Mouse (Mus musculus) lung, embryonic 16.5 days (tissue): ENCODE measurements at regions not wholly inside any gene's neighbourhood (a gene's known extent, or its start where the extent isn't known, plus 50 kb on each side); places are given as distances from the start of the nearest gene placed in this dataset.

Source experiments
- ATAC-seq: fragments of 200-750 bp; cut with Nextera tagmentation; 2 replicates; pipeline ENCODE4 v1.8.0; 2017; ENCODE audit warnings: low read depth, mild to moderate bottlenecking, moderate library complexity
- H3K27ac ChIP-seq: fragments of 300-500 bp; sonication (generic); 2 replicates; pipeline ENCODE4 v1.5.1; 2014; ENCODE audit warnings: mild to moderate bottlenecking, control low read depth, low read length
- H3K27me3 ChIP-seq: fragments of 300-500 bp; sonication (generic); 2 replicates; pipeline ENCODE4 v1.6.1; 2014; ENCODE audit warnings: low read depth, low read length, mixed read lengths; ENCODE audit not compliant: control insufficient read depth, insufficient read depth
- H3K36me3 ChIP-seq: fragments of 300-500 bp; sonication (generic); 2 replicates; pipeline ENCODE4 v1.6.1; 2014; ENCODE audit warnings: low read length; ENCODE audit not compliant: control insufficient read depth, insufficient read depth
- H3K4me1 ChIP-seq: fragments of 300-500 bp; sonication (generic); replicated peaks from 2 replicates; pipeline ENCODE4 v1.6.1; 2014; ENCODE audit warnings: low read length, mixed read lengths; ENCODE audit not compliant: control insufficient read depth, insufficient read depth
- H3K4me2 ChIP-seq: fragments of 300-500 bp; sonication (generic); 2 replicates; pipeline ENCODE4 v1.6.1; 2014; ENCODE audit warnings: low read depth, low read length, control low read depth
- H3K4me3 ChIP-seq: fragments of 300-500 bp; sonication (generic); 2 replicates; pipeline ENCODE4 v1.5.1; 2014; ENCODE audit warnings: mild to moderate bottlenecking, low read length, control low read depth
- H3K9ac ChIP-seq: fragments of 300-500 bp; sonication (generic); 2 replicates; pipeline ENCODE4 v1.6.1; 2014; ENCODE audit warnings: low read length, control low read depth
- H3K9me3 ChIP-seq: fragments of 300-500 bp; sonication (generic); 2 replicates; pipeline ENCODE4 v1.6.1; 2016; ENCODE audit warnings: low read length; ENCODE audit not compliant: control insufficient read depth
- WGBS: fragments of 180-500 bp; shearing (Covaris S2); extraction: QIAGEN DNeasy Blood & Tissue Kit; methylation state at CpG from one replicate; pipeline ENCODE4 v1.1.7; 2014; 5-methylcytosine and 5-hydroxymethylcytosine counted together

GRCm38 (mm10) chr14:31891500-31892185 lies 61.2 kb upstream of the Ankrd28 start:
- ATAC-seq: peak; percentile 93
- Histone ChIP-seq H3K4me2 (peak overlapping the region; percentile 56), H3K9me3 (no peaks in the 10 kb centered on the region), H3K27me3 (no peaks in the 10 kb centered on the region), H3K36me3 (no peaks in the 10 kb centered on the region), H3K4me3 (peak overlapping the region; percentile 27), H3K9ac (peak overlapping the region; percentile 49), H3K27ac (peak overlapping the region; percentile 84), H3K4me1 (peaks cover 14% of the 10 kb centered on the region)
- WGBS: 6% methylated on average over 16 of the region's 16 CpGs

GRCm38 (mm10) chr14:31892186-31892510 lies 61.7 kb upstream of the Ankrd28 start:
- WGBS: 19% methylated on average over 6 of the region's 6 CpGs
- ATAC-seq: peak; percentile 34; the same call in 1 of the 2 replicates

GRCm38 (mm10) chr14:31896500-31896899 lies 66.0 kb upstream of the Ankrd28 start:
- Histone ChIP-seq H3K36me3 (no peaks in the 10 kb centered on the region), H3K9me3 (no peaks in the 10 kb centered on the region), H3K4me2 (no peak overlapping the region), H3K9ac (no peak overlapping the region), H3K4me1 (peaks cover 9% of the 10 kb centered on the region), H3K27me3 (no peaks in the 10 kb centered on the region), H3K27ac (no peak overlapping the region), H3K4me3 (no peak overlapping the region)
- WGBS: 62% methylated on average over 1 of the region's 1 CpGs
- ATAC-seq: no peak

More at GRCm38 (mm10) chr14:31892186-31892510, 61.7 kb upstream of the Ankrd28 start:
- peak overlapping the region; percentile 56 for H3K4me2 ChIP-seq
- no peaks in the 10 kb centered on the region for H3K27me3 ChIP-seq
- peak overlapping the region; percentile 84 for H3K27ac ChIP-seq
- H3K36me3 ChIP-seq: no peaks in the 10 kb centered on the region
- no peak overlapping the region for H3K9ac ChIP-seq
- peaks cover 14% of the 10 kb centered on the region for H3K4me1 ChIP-seq
- H3K9me3 ChIP-seq: no peaks in the 10 kb centered on the region
- no peak overlapping the region for H3K4me3 ChIP-seq

GRCm38 (mm10) chr14:31899504-31899903 lies 69.1 kb upstream of the Ankrd28 start:
- Histone ChIP-seq H3K4me1 (no peaks in the 10 kb centered on the region), H3K27ac (no peak overlapping the region), H3K36me3 (no peaks in the 10 kb centered on the region), H3K4me3 (no peak overlapping the region), H3K27me3 (no peaks in the 10 kb centered on the region), H3K4me2 (no peak overlapping the region), H3K9ac (no peak overlapping the region), H3K9me3 (no peaks in the 10 kb centered on the region)
- 77% methylated on average over 8 of the region's 8 CpGs for WGBS
- no peak for ATAC-seq

- Histone ChIP-seq H3K4me2 (no peak overlapping the region), H3K27ac (no peak overlapping the region), H3K4me1 (no peaks in the 10 kb centered on the region), H3K9me3 (no peaks in the 10 kb centered on the region), H3K9ac (no peak overlapping the region), H3K27me3 (no peaks in the 10 kb centered on the region), H3K36me3 (no peaks in the 10 kb centered on the region), H3K4me3 (no peak overlapping the region)
- ATAC-seq: no peak
- 59% methylated on average over 4 of the region's 4 CpGs for WGBS
These were observed 69.5 kb upstream of the Ankrd28 start for GRCm38 (mm10) chr14:31899906-31900305.

GRCm38 (mm10) chr14:31901901-31902300 lies 71.5 kb upstream of the Ankrd28 start:
- Histone ChIP-seq H3K4me3 (no peak overlapping the region), H3K4me2 (no peak overlapping the region), H3K9ac (no peak overlapping the region), H3K4me1 (no peaks in the 10 kb centered on the region), H3K27me3 (no peaks in the 10 kb centered on the region), H3K9me3 (no peaks in the 10 kb centered on the region), H3K27ac (no peak overlapping the region), H3K36me3 (no peaks in the 10 kb centered on the region)
- no peak for ATAC-seq
- 25% methylated on average over 4 of the region's 4 CpGs for WGBS

GRCm38 (mm10) chr14:31903664-31904063 lies 73.2 kb upstream of the Ankrd28 start:
- Histone ChIP-seq H3K4me2 (no peak overlapping the region), H3K4me1 (peaks cover 5% of the 10 kb centered on the region; the same call in 1 of the 2 replicates), H3K9ac (no peak overlapping the region), H3K4me3 (no peak overlapping the region), H3K9me3 (no peaks in the 10 kb centered on the region), H3K27me3 (no peaks in the 10 kb centered on the region), H3K36me3 (no peaks in the 10 kb centered on the region), H3K27ac (no peak overlapping the region)
- peak; percentile 31; the same call in 1 of the 2 replicates for ATAC-seq
- WGBS: 65% methylated on average over 3 of the region's 3 CpGs

GRCm38 (mm10) chr14:31908591-31908990 lies 78.1 kb upstream of the Ankrd28 start:
- 56% methylated on average over 7 of the region's 7 CpGs for WGBS
- ATAC-seq: no peak
- peak overlapping the region; percentile 25; the same call in 1 of the 2 replicates for H3K27ac ChIP-seq

GRCm38 (mm10) chr14:31909291-31909690 lies 78.8 kb upstream of the Ankrd28 start:
- Histone ChIP-seq H3K36me3 (no peaks in the 10 kb centered on the region), H3K9me3 (no peaks in the 10 kb centered on the region), H3K27me3 (no peaks in the 10 kb centered on the region), H3K4me1 (peaks cover 6% of the 10 kb centered on the region; the same call in 1 of the 2 replicates), H3K9ac (no peak overlapping the region), H3K27ac (peak overlapping the region; percentile 34), H3K4me3 (no peak overlapping the region), H3K4me2 (no peak overlapping the region)
- ATAC-seq: peak; percentile 61
- 33% methylated on average over 4 of the region's 4 CpGs for WGBS

More at GRCm38 (mm10) chr14:31908591-31908990, 78.1 kb upstream of the Ankrd28 start:
- no peaks in the 10 kb centered on the region for H3K9me3 ChIP-seq
- no peaks in the 10 kb centered on the region for H3K27me3 ChIP-seq
- peaks cover 6% of the 10 kb centered on the region; the same call in 1 of the 2 replicates for H3K4me1 ChIP-seq
- no peak overlapping the region for H3K9ac ChIP-seq
- no peak overlapping the region for H3K4me3 ChIP-seq
- H3K4me2 ChIP-seq: no peak overlapping the region
- H3K36me3 ChIP-seq: no peaks in the 10 kb centered on the region
